Mouse (Mus musculus): ENCODE data around the gene Folr1. TPM values are rescaled to one million over a fixed set of nuclear protein-coding genes. Genes with fewer than 3 reads are reported as not detected.
A peak's percentile ranks its signal among the peaks of the same experiment; 100 is the strongest.

Gene Folr1
- polyA plus RNA-seq, 1 experiment from 2014 or later = 19.5 TPM

DNA sequence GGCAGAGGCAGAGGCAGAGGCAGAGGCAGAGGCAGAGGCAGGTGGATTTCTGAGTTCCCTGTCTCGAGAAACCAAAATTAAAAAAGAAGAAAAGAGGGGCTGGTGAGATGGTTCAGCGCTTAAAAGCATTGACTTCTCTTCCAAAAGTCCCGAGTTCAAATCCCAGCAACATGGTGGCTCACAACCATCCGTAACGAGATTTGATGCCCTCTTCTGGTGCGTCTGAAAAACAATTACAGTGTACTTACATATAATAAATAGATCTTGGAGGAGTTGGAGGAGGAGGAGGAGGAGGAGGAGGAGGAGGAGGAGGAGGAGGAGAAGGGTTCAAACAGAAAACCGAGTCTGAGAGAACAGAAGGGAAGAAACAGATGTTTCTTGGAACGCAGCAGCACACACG lies 25.1 kb upstream of the Folr1 start:
- H3K36me3 ChIP-seq = peaks cover 22% of the 10 kb centered on the region
- H3K9me3 ChIP-seq (replicated peaks) = no peaks in the 10 kb centered on the region
- H3K4me1 ChIP-seq = peaks cover 16% of the 10 kb centered on the region
- no peaks in the 10 kb centered on the region for H3K27me3 ChIP-seq (ENCODE audit: low read depth, poor library complexity, severe bottlenecking)
- no peak for DNase-seq (ENCODE audit: low spot score)
- peak overlapping the region; percentile 94 for H3K27ac ChIP-seq (replicated peaks)
- WGBS = 35% methylated on average over 9 of the region's 9 CpGs
- H3K4me3 ChIP-seq = peak overlapping the region; percentile 61

GRCm38 (mm10) chr7:101888460-101888859 lies 17.9 kb upstream of the Folr1 start:
- Histone ChIP-seq H3K36me3 (no peaks in the 10 kb centered on the region), H3K27me3 (ENCODE audit: low read depth, poor library complexity, severe bottlenecking) (no peaks in the 10 kb centered on the region), H3K4me3 (no peak overlapping the region), H3K9me3 (replicated peaks) (no peaks in the 10 kb centered on the region), H3K4me1 (no peaks in the 10 kb centered on the region), H3K27ac (replicated peaks) (no peak overlapping the region)
- DNase-seq (ENCODE audit: low spot score) = no peak
- 84% methylated on average over 4 of the region's 4 CpGs for WGBS

DNA sequence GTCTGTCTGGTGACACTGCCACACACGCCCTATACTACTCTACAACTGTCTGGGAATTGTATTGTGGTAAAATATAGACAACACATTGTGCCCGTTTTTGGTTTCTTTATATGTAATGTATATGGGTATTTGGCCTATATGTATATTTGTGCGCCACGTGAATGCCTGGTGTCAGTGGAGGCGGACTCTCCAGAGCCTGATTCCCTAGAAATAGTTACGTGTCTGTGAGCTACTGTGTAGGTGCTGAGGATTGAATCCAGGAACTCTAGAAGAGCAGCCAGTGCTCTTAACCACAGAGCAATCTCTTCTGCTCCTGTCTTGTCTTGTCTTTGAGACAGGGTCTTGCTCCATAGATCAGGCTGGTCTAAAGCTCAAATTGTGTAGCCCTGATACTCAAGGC lies 15.7 kb upstream of the Folr1 start:
- WGBS = 87% methylated on average over 6 of the region's 6 CpGs

GRCm38 (mm10) chr7:101884160-101884559 lies 13.6 kb upstream of the Folr1 start:
- H3K27me3 ChIP-seq (ENCODE audit: low read depth, poor library complexity, severe bottlenecking) = no peaks in the 10 kb centered on the region
- no peaks in the 10 kb centered on the region for H3K4me1 ChIP-seq
- WGBS = 82% methylated on average over 4 of the region's 4 CpGs
- no peaks in the 10 kb centered on the region for H3K9me3 ChIP-seq (replicated peaks)
- no peak overlapping the region for H3K4me3 ChIP-seq
- no peak overlapping the region for H3K27ac ChIP-seq (replicated peaks)
- DNase-seq (ENCODE audit: low spot score) = no peak
- H3K36me3 ChIP-seq = no peaks in the 10 kb centered on the region

More for the DNA sequence above, 15.7 kb upstream of the Folr1 start:
- no peaks in the 10 kb centered on the region for H3K36me3 ChIP-seq
- H3K4me3 ChIP-seq = no peak overlapping the region
- DNase-seq (ENCODE audit: low spot score) = no peak
- H3K9me3 ChIP-seq (replicated peaks) = no peaks in the 10 kb centered on the region
- no peaks in the 10 kb centered on the region for H3K4me1 ChIP-seq
- H3K27ac ChIP-seq (replicated peaks) = no peak overlapping the region
- H3K27me3 ChIP-seq (ENCODE audit: low read depth, poor library complexity, severe bottlenecking) = no peaks in the 10 kb centered on the region

GRCm38 (mm10) chr7:101882413-101883154 lies 12.0 kb upstream of the Folr1 start:
- 67% methylated on average over 9 of the region's 9 CpGs for WGBS
- DNase-seq (ENCODE audit: low spot score) = no peak
- Histone ChIP-seq H3K27me3 (ENCODE audit: low read depth, poor library complexity, severe bottlenecking) (no peaks in the 10 kb centered on the region), H3K36me3 (no peaks in the 10 kb centered on the region), H3K27ac (replicated peaks) (no peak overlapping the region), H3K4me3 (no peak overlapping the region), H3K9me3 (replicated peaks) (no peaks in the 10 kb centered on the region), H3K4me1 (no peaks in the 10 kb centered on the region)

GRCm38 (mm10) chr7:101880855-101881254 lies 10.3 kb upstream of the Folr1 start:
- WGBS = 86% methylated on average over 4 of the region's 4 CpGs
- no peaks in the 10 kb centered on the region for H3K9me3 ChIP-seq (replicated peaks)
- H3K4me1 ChIP-seq = no peaks in the 10 kb centered on the region
- H3K27me3 ChIP-seq (ENCODE audit: low read depth, poor library complexity, severe bottlenecking) = no peaks in the 10 kb centered on the region
- no peak overlapping the region for H3K27ac ChIP-seq (replicated peaks)
- H3K36me3 ChIP-seq = no peaks in the 10 kb centered on the region
- no peak for DNase-seq (ENCODE audit: low spot score)
- H3K4me3 ChIP-seq = no peak overlapping the region

DNA sequence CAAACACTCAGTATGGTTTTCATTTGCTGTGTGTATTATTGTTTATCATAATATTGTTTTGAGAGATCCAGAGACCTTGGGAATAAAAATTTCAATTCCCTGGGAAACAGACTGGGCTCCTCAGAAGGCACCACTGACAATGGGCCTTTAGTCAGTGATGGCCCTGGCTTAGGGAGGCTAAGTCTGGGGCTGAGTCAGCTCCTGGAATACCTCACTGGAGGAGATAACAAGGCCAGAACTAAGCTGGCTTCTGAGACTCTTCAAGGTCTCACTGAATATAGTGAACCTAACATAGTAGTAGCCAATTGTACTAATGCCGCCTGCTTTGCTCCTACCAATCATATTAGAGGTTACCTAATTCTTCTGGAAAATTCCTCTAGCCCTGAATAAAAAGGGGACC lies 5.4 kb upstream of the Folr1 start:
- no peak overlapping the region for H3K4me3 ChIP-seq
- H3K36me3 ChIP-seq = no peaks in the 10 kb centered on the region
- H3K4me1 ChIP-seq = no peaks in the 10 kb centered on the region
- DNase-seq (ENCODE audit: low spot score) = no peak
- 93% methylated on average over 1 of the region's 1 CpGs for WGBS
- no peaks in the 10 kb centered on the region for H3K9me3 ChIP-seq (replicated peaks)
- no peaks in the 10 kb centered on the region for H3K27me3 ChIP-seq (ENCODE audit: low read depth, poor library complexity, severe bottlenecking)
- H3K27ac ChIP-seq (replicated peaks) = no peak overlapping the region

GRCm38 (mm10) chr7:101871296-101871695 lies 708 bp upstream of the Folr1 start:
- no peaks in the 10 kb centered on the region for H3K9me3 ChIP-seq (replicated peaks)
- 93% methylated on average over 3 of the region's 3 CpGs for WGBS
- no peak overlapping the region for H3K4me3 ChIP-seq
- no peak for DNase-seq (ENCODE audit: low spot score)
- no peak overlapping the region for H3K27ac ChIP-seq (replicated peaks)
- no peaks in the 10 kb centered on the region for H3K27me3 ChIP-seq (ENCODE audit: low read depth, poor library complexity, severe bottlenecking)
- H3K4me1 ChIP-seq = peaks cover 26% of the 10 kb centered on the region
- H3K36me3 ChIP-seq = no peaks in the 10 kb centered on the region

DNA sequence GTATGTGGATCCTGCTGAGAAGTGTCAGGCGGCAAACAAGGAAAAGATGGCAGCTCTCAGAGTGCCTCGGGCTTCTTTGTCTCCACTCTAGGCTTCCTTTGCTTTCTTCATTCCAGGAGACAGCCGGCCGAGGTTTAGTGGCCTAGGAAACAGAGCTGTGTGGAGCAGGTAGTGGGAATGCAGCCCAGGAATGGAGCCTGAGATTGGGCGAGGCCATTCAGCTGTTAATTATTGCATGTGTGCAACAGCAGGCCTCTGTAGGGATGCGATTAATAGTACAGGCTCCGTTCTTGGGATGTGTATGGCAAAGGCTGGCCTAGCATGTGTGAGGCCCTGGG lies 1.5 kb downstream of the Folr1 start:
- Histone ChIP-seq H3K36me3 (no peaks in the 10 kb centered on the region), H3K27ac (replicated peaks) (peak overlapping the region; percentile 82), H3K4me1 (peaks cover 26% of the 10 kb centered on the region), H3K4me3 (peak overlapping the region; percentile 21; the same call in 1 of the 2 replicates), H3K9me3 (replicated peaks) (no peaks in the 10 kb centered on the region), H3K27me3 (ENCODE audit: low read depth, poor library complexity, severe bottlenecking) (no peaks in the 10 kb centered on the region)
- WGBS = 42% methylated on average over 7 of the region's 7 CpGs
- peak; percentile 62 for DNase-seq (ENCODE audit: low spot score)

GRCm38 (mm10) chr7:101868241-101869162 lies 2.1 kb downstream of the Folr1 start:
- peak; percentile 24 for DNase-seq (ENCODE audit: low spot score)
- Histone ChIP-seq H3K4me3 (peak overlapping the region; percentile 21; the same call in 1 of the 2 replicates), H3K4me1 (peaks cover 26% of the 10 kb centered on the region), H3K27ac (replicated peaks) (peak overlapping the region; percentile 82), H3K27me3 (ENCODE audit: low read depth, poor library complexity, severe bottlenecking) (no peaks in the 10 kb centered on the region), H3K9me3 (replicated peaks) (no peaks in the 10 kb centered on the region), H3K36me3 (no peaks in the 10 kb centered on the region)
- WGBS = 45% methylated on average over 13 of the region's 13 CpGs

DNA sequence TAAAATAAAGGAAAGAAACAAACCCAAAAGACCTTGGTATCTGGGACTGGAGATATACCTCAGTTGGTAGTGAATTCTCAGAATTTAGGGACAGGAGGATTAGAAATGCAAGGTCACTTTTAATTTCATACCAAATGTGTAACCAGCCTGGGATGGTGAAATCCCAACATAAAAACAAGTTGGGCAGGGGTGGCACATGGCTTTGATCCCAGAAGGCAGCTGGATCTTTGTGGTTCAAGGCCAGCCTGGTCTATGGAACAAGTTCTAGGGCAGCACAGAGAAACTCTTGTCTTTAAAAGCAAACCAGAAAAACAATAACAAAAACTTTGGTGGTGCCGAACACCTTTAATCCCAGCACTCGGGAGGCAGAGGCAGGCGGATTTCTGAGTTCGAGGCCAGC lies 3.1 kb downstream of the Folr1 start:
- Histone ChIP-seq H3K9me3 (replicated peaks) (no peaks in the 10 kb centered on the region), H3K27me3 (ENCODE audit: low read depth, poor library complexity, severe bottlenecking) (no peaks in the 10 kb centered on the region), H3K4me1 (peaks cover 26% of the 10 kb centered on the region), H3K36me3 (no peaks in the 10 kb centered on the region), H3K4me3 (no peak overlapping the region), H3K27ac (replicated peaks) (no peak overlapping the region)
- WGBS = 97% methylated on average over 4 of the region's 4 CpGs
- no peak for DNase-seq (ENCODE audit: low spot score)

DNA sequence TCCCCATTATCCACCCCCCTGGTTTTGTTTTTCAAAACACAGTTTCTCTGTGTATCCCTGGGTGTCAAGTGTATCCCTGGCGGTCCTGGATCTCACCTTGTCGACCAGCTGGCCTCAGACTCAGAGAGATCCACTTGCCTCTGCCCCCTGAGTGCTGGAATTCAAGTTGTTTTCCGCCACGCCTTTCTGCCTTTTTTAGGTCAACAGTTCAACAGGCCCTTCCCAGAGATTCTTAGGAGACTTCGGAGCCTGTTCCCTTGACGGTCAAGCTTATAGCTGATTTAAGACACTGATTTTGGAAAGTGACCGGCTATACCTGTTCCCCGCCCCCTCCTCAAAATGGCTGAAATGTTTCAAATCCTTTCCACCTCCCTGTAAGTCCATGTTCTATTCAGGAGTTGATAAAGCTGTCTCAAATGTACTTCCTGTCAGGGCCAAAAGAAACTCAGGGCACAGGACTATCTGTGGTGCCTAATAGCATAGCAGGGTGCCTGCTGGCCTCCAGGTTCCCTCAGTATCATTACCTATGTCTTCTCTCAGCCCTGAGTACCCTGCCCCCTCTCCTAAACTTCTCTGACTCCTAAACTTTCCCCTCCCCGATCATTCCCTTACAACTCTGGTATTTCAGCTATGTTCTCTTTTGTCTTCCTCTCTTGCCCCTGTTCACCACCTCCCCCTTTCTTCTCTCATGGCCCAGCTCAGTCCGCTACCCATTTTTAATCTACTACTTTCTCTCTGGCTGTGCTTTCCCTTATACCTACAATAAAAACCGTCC lies 3.9 kb downstream of the Folr1 start:
- no peaks in the 10 kb centered on the region for H3K27me3 ChIP-seq (ENCODE audit: low read depth, poor library complexity, severe bottlenecking)
- DNase-seq (ENCODE audit: low spot score) = no peak
- H3K4me3 ChIP-seq = no peak overlapping the region
- H3K4me1 ChIP-seq = peaks cover 26% of the 10 kb centered on the region
- H3K9me3 ChIP-seq (replicated peaks) = no peaks in the 10 kb centered on the region
- WGBS = 84% methylated on average over 11 of the region's 11 CpGs
- H3K36me3 ChIP-seq = no peaks in the 10 kb centered on the region
- peak overlapping the region; percentile 7; the same call in 1 of the 2 replicates for H3K27ac ChIP-seq (replicated peaks)
